Mouse (Mus musculus): ENCODE results near the gene Ankmy2.

Ankmy2 gene

GRCm38 (mm10) chr12:36156637-36157303 is at the start of gene Ankmy2:
Ankmy2 (plus strand) TSS chr12:36157114.
- peak; percentile 88 for DNase-seq (ENCODE audit: low spot score)

- no peak for DNase-seq (ENCODE audit: low spot score)
These were observed 48.5 kb upstream of the Ankmy2 start for GRCm38 (mm10) chr12:36108442-36108841.

- DNase-seq (ENCODE audit: low spot score), result no peak
These were observed 46.5 kb upstream of the Ankmy2 start for GRCm38 (mm10) chr12:36110457-36110856.

- DNase-seq (ENCODE audit: low spot score), result no peak
These were observed 45.8 kb upstream of the Ankmy2 start for GRCm38 (mm10) chr12:36111110-36111509.

GRCm38 (mm10) chr12:36112081-36112480 is 44.8 kb upstream of the Ankmy2 start:
- no peak for DNase-seq (ENCODE audit: low spot score)

- DNase-seq (ENCODE audit: low spot score), result no peak
These were observed 39.8 kb upstream of the Ankmy2 start for GRCm38 (mm10) chr12:36117161-36117560.

- no peak for DNase-seq (ENCODE audit: low spot score)
These were observed 37.7 kb upstream of the Ankmy2 start for GRCm38 (mm10) chr12:36119244-36119643.

- no peak for DNase-seq (ENCODE audit: low spot score)
These were observed 30.9 kb upstream of the Ankmy2 start for GRCm38 (mm10) chr12:36126049-36126448.

- DNase-seq (ENCODE audit: low spot score), result no peak
These were observed 27.1 kb upstream of the Ankmy2 start for GRCm38 (mm10) chr12:36129826-36130225.

GRCm38 (mm10) chr12:36132254-36132653 is 24.7 kb upstream of the Ankmy2 start:
- DNase-seq (ENCODE audit: low spot score), result no peak

GRCm38 (mm10) chr12:36132668-36133067 is 24.2 kb upstream of the Ankmy2 start:
- no peak for DNase-seq (ENCODE audit: low spot score)

- DNase-seq (ENCODE audit: low spot score), result no peak
These were observed 23.4 kb upstream of the Ankmy2 start for GRCm38 (mm10) chr12:36133547-36133946.

GRCm38 (mm10) chr12:36134111-36134510 is 22.8 kb upstream of the Ankmy2 start:
- no peak for DNase-seq (ENCODE audit: low spot score)

GRCm38 (mm10) chr12:36135409-36135808 is 21.5 kb upstream of the Ankmy2 start:
- DNase-seq (ENCODE audit: low spot score), result no peak

- DNase-seq (ENCODE audit: low spot score), result no peak
These were observed 20.6 kb upstream of the Ankmy2 start for GRCm38 (mm10) chr12:36136285-36136684.

- DNase-seq (ENCODE audit: low spot score), result no peak
These were observed 19.7 kb upstream of the Ankmy2 start for GRCm38 (mm10) chr12:36137192-36137591.

GRCm38 (mm10) chr12:36140401-36140800 is 16.5 kb upstream of the Ankmy2 start:
- no peak for DNase-seq (ENCODE audit: low spot score)

GRCm38 (mm10) chr12:36146230-36147011 is 10.5 kb upstream of the Ankmy2 start:
- no peak for DNase-seq (ENCODE audit: low spot score)

GRCm38 (mm10) chr12:36150265-36150664 is 6.6 kb upstream of the Ankmy2 start:
- DNase-seq (ENCODE audit: low spot score), result no peak

- no peak for DNase-seq (ENCODE audit: low spot score)
These were observed 6.2 kb upstream of the Ankmy2 start for GRCm38 (mm10) chr12:36150737-36151136.

- no peak for DNase-seq (ENCODE audit: low spot score)
These were observed 1.7 kb upstream of the Ankmy2 start for GRCm38 (mm10) chr12:36155141-36155641.

- no peak for DNase-seq (ENCODE audit: low spot score)
These were observed 745 bp upstream of the Ankmy2 start for GRCm38 (mm10) chr12:36156101-36156636.

- DNase-seq (ENCODE audit: low spot score), result no peak
These were observed 357 bp downstream of the Ankmy2 start for GRCm38 (mm10) chr12:36157304-36157637.
